Mouse (Mus musculus): ENCODE results near the gene Ntrk3. TPM values are rescaled to one million over a fixed set of nuclear protein-coding genes. Genes with fewer than 3 reads are reported as not detected.

Ntrk3 gene
- total RNA-seq, 2 experiments from 2014 or later = 2.5 to 3.5 TPM

GRCm38 (mm10) chr7:78651540-78651939, 86.3 kb downstream of the Ntrk3 start:
- DNase-seq = no peak
- intact Hi-C loops (cut with DNase I) = no loop called here

GRCm38 (mm10) chr7:78643667-78644066, 94.1 kb downstream of the Ntrk3 start:
- intact Hi-C loops (cut with DNase I) = no loop called here
- no peak for DNase-seq

- intact Hi-C loops (cut with DNase I) = no loop called here
- DNase-seq = peak; percentile 5 to 14
Measured at GRCm38 (mm10) chr7:78623686-78624085, 114.1 kb downstream of the Ntrk3 start.

- DNase-seq = no peak
- intact Hi-C loops (cut with DNase I) = no loop called here
Measured at GRCm38 (mm10) chr7:78621115-78621514, 116.7 kb downstream of the Ntrk3 start.

GRCm38 (mm10) chr7:78619818-78620577, 117.8 kb downstream of the Ntrk3 start:
- DNase-seq = no peak
- intact Hi-C loops (cut with DNase I) = no loop called here

GRCm38 (mm10) chr7:78605538-78606130, 132.2 kb downstream of the Ntrk3 start:
- no peak for DNase-seq
- intact Hi-C loops (cut with DNase I) = no loop called here

GRCm38 (mm10) chr7:78603922-78604321, 133.9 kb downstream of the Ntrk3 start:
- intact Hi-C loops (cut with DNase I) = no loop called here
- no peak for DNase-seq

- intact Hi-C loops (cut with DNase I) = no loop called here
- DNase-seq = no peak
Measured at GRCm38 (mm10) chr7:78601851-78602250, 136.0 kb downstream of the Ntrk3 start.

GRCm38 (mm10) chr7:78600886-78601285, 136.9 kb downstream of the Ntrk3 start:
- intact Hi-C loops (cut with DNase I) = no loop called here
- no peak for DNase-seq

- intact Hi-C loops (cut with DNase I) = loop anchor here (10.0 kb wide), 1 partner anchor 1465 kb away; no protein-coding TSS in a partner anchor
Measured at GRCm38 (mm10) chr7:78599941-78600677, 137.7 kb downstream of the Ntrk3 start.

GRCm38 (mm10) chr7:78598147-78598546, 139.7 kb downstream of the Ntrk3 start:
- DNase-seq = no peak
- intact Hi-C loops (cut with DNase I) = loop anchor here (10.0 kb wide), 1 partner anchor 1463 kb away; no protein-coding TSS in a partner anchor

More at GRCm38 (mm10) chr7:78599941-78600677, 137.7 kb downstream of the Ntrk3 start:
- no peak for DNase-seq

- no peak for DNase-seq
- intact Hi-C loops (cut with DNase I) = loop anchor here (10.0 kb wide), 1 partner anchor 1463 kb away; no protein-coding TSS in a partner anchor
Measured at GRCm38 (mm10) chr7:78597251-78598129, 140.3 kb downstream of the Ntrk3 start.

GRCm38 (mm10) chr7:78596556-78596955, 141.3 kb downstream of the Ntrk3 start:
- intact Hi-C loops (cut with DNase I) = loop anchor here (10.0 kb wide), 1 partner anchor 1462 kb away; no protein-coding TSS in a partner anchor
- no peak for DNase-seq

GRCm38 (mm10) chr7:78595895-78596294, 141.9 kb downstream of the Ntrk3 start:
- intact Hi-C loops (cut with DNase I) = loop anchor here (10.0 kb wide), 1 partner anchor 1461 kb away; no protein-coding TSS in a partner anchor
- peak; percentile 62 to 77 for DNase-seq

- no peak for DNase-seq
- intact Hi-C loops (cut with DNase I) = loop anchor here (10.0 kb wide), 1 partner anchor 1458 kb away; no protein-coding TSS in a partner anchor
Measured at GRCm38 (mm10) chr7:78592948-78593347, 144.9 kb downstream of the Ntrk3 start.

- intact Hi-C loops (cut with DNase I) = loop anchor here (10.0 kb wide), 1 partner anchor 1457 kb away; no protein-coding TSS in a partner anchor
- DNase-seq = no peak
Measured at GRCm38 (mm10) chr7:78592172-78592571, 145.6 kb downstream of the Ntrk3 start.

- no peak for DNase-seq
- intact Hi-C loops (cut with DNase I) = loop anchor here (10.0 kb wide), 1 partner anchor 1455 kb away; no protein-coding TSS in a partner anchor
Measured at GRCm38 (mm10) chr7:78589766-78590165, 148.0 kb downstream of the Ntrk3 start.

GRCm38 (mm10) chr7:78586800-78587199, 151.0 kb downstream of the Ntrk3 start:
- intact Hi-C loops (cut with DNase I) = no loop called here
- no peak for DNase-seq

GRCm38 (mm10) chr7:78585960-78586359, 151.9 kb downstream of the Ntrk3 start:
- no peak for DNase-seq
- intact Hi-C loops (cut with DNase I) = no loop called here

GRCm38 (mm10) chr7:78584936-78585335, 152.9 kb downstream of the Ntrk3 start:
- intact Hi-C loops (cut with DNase I) = no loop called here
- DNase-seq = no peak
